Mouse (Mus musculus) layer of hippocampus, postnatal 14 days (tissue): ENCODE data around the gene Mfsd10. TPM values are rescaled to one million over a fixed set of nuclear protein-coding genes. Genes with fewer than 3 reads are reported as not detected.
A peak's percentile ranks its signal among the peaks of the same experiment; 100 is the strongest.

Experiments used
- DNase-seq, 2 experiments: peaks; one replicate each; pipeline ENCODE4 v3.0.0; 2021 to 2022; ENCODE audit warnings: low spot score in 2 of 2, mixed read lengths in 1 of 2
- long read RNA-seq, 2 experiments: library from polyadenylated mRNA; stranded (forward); transcript quantifications; one replicate each; pipeline ENCODE4 v2.0.0; 2021
- total RNA-seq, 2 experiments: library from RNA; stranded (reverse); gene quantifications; 2 replicates each; pipeline ENCODE4 v1.2.3; 2021

Gene Mfsd10
- 10 to 100 TPM; 38.0 to 41.7 TPM for total RNA-seq
- long read RNA-seq, experiment 1, transcript Mfsd10-202 (13 exons, 1,906 nt): minor isoform, 5 of 37 reads
- long read RNA-seq, experiment 1, transcript Mfsd10-201 (13 exons, 1,907 nt): major isoform, 7 of 37 reads
- long read RNA-seq, experiment 1, partial matches to known transcripts: 2 of 37 reads
- long read RNA-seq, experiment 1, other reads (novel, unspliced or antisense): 23 of 37 reads
- long read RNA-seq, experiment 2, transcript Mfsd10-201 (13 exons, 1,907 nt): major isoform, 10 of 47 reads
- long read RNA-seq, experiment 2, partial matches to known transcripts: 5 of 47 reads
- long read RNA-seq, experiment 2, other reads (novel, unspliced or antisense): 27 of 47 reads

DNA sequence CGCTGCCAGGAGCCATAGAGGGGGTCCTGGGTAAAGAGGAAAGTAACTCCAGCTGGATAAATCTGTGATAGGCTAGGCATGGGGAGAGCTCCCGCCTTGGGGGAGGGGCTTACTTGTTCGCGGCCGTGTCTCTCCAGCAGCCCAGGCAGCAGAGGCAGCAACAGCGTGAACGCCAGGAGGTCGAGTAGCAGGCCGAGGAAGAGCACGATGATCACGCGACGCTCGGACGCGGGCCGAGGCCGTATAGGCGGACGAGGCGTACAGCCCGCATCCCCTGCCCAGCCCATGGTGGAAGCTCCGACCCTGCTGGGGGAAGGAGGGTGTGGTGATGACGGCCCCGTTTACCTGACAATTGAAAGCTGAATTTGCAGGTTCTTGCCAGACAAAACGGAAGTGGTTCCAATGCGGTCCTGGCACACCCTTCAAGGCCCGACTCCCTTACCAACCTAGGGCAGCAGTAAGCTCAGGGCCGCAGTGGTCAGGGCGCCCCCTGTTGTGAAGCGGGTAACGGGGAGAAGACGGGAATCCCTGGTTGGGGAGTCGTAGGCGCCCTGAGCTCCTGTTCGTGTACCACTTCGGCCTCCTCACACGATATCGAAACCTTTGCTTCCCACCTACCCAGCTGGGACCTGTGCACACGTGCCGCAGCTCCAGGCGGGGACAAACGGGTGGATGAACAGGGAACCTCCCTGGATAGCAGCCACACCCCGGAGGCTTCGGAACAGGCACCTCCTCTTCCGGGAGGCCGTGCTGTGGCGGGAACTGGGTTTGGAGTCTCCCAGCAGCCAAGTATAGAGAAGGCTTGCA, at the start of gene Mfsd10:
Gene Mfsd10 (minus strand): TSS at position 732 of the 807 bp plus-strand sequence.
- DNase-seq: peak; percentile 79 to 85

DNA sequence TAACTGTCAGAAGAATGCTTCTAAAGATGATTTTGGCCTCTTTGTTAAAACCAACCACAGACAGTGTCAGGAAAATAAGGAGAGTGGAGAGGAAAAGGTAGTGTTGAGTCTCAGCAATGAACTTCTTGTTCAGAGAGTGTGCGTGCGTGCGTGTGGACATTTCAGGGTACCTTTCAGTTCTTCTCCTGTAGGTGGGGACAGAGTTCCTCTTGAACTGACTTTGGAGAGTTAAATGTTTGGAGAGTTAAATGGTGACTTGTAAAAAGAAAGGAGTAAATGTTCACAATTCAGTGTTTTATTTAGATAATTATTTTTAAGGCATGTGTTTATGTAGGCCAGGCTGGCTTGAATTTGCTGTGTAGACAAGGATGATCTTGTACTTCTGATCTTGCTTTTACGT, 33.3 kb upstream of the Mfsd10 start:
- no peak for DNase-seq

DNA sequence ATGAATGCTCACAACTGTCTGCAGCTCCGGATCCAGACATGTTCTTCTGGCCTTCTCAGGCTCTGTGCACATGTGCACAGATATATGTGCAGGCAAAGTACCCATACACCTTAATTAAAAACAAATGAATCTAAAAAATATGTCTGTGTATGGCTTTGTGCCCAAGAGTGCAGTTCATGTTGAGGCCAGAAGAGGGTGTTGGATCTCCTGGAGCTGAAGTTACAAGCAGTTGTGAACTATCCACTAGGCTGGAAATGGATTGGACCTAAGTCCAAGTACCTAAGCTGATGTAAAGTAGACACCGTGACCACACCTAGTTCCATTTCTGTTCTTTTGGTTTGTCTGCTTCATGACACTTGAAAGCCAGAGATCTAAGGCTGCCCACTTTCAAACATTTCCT, 32.5 kb upstream of the Mfsd10 start:
- DNase-seq: no peak

DNA sequence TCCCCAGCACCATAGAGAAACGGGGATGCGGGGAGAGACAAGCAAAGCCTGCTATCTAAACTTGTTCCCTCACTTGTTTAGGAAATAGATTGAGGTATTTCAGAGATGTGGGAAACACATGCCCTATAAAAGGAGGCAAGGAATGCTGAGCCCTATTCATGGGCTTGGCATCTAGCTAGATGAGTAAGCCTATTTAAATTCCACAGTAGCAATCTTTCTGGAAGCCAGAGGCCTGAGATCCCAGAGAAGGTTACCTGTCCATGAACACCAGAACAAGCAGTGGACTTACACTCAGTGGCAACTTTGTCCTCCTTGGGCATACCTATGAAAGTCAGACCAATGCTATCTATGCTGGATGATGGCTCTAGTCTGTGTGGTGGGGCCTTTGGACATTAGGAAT, 26.2 kb upstream of the Mfsd10 start:
- no peak for DNase-seq

DNA sequence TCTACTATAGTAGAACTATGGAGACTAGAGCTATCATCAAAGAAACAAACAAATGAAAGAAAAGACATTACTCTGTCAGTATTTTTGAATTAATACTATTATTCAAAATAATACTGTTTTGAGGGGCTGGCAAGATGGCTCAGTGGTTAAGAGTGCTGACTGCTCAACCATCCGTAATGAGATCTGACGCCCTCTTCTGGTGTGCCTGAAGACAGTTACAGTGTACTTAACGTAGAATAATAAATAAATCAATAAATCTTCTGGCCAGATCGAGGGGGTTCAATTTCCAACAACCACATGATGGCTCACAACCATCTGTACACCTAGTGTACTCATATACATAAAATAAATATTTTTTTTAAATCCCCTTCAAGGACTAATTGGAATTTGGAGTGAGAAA, 24.9 kb upstream of the Mfsd10 start:
- no peak for DNase-seq

DNA sequence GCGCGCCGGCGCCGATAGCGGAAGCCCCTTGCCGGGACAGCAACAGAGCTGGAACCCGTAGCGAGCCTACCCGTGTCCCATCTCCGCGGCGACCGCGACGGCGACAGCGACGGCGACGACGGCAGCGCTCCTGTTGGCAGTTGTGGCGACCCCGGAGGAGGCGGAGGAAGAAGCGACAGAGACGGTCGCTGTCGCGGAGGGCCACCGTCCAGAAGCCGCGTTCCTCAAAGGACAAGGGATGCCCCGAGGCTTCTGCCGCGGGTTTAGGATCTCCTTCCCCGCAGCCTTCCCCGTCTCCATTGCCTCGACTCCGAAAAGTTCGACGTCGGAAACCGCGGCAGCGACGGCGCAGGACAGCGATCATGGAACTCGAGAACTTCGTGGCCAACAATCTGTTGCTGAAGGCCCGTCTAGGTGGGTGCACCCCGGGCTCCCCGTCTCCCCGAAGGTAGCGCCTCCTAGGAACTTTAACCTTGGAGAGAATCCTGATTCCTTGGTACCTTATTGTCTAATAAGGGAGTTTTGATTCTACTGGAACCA, 23.6 kb upstream of the Mfsd10 start:
- DNase-seq: no peak

DNA sequence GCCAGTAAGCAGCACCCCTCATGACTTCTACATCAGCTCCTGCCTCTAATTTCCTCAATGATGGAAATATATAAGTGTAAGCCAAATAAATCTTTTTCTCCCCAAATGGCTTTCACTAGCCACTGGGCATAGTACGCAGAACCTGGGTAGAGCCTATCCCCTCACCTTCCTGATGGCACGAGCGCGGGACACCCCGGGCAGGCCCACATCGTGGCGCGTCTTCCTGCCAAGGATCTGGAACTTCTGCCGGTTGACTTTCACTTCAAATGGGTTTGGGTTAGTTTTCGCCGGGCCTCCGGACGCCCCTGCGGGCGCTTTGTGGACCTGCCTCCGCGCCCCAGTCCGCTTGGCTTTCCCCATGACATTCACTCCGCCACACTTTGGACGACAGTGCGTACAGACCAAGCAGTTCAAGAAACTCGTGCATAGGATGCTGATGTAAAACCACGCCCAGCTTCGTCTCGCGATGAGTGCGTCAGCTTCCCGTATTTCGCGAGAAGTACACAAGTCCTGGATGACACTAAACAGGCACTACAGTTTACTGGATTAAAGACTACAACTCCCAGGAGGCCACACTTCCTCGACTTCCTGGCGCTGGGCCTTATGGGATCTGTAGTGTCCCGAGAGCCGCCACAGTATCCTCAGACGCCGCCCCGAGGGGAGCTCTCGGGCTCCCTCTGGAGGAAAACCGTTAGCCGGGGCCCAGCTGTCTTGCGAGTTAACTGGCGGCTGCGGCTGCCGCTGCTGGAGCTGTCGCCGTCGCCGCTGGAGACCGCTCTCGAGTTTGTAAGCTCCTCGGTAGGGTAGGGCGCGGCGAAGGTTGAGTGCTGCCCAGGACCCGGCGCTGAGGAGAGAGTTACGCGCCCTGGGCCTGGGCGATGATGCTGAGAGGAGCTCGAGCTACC, 22.9 kb upstream of the Mfsd10 start, which contains the start of the genes Nop14 and Grk4:
Gene Nop14 (minus strand): TSS at position 463 of the 905 bp plus-strand sequence.
Gene Grk4 (plus strand): TSS at position 694 of the 905 bp plus-strand sequence.
- DNase-seq: peak; percentile 99 to 100

DNA sequence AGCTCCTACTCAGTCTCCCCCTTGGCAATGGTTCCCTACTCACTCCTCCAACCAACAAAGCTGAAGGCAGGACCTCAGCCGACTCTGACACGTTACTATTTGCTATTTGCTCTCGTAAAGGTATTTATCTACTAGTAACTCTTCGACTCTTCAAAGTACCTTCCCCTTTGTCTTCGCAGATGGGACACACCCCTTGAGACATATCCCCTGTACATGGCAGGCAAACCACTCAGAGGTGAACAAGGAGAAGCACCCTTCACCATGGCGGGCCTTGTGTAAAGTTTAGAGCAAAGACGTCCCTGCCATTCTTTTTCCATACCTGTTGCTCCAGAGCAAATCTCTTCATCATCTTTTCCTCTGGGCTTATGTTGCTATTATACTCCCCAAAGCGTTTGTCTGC, 20.5 kb upstream of the Mfsd10 start:
- no peak for DNase-seq

DNA sequence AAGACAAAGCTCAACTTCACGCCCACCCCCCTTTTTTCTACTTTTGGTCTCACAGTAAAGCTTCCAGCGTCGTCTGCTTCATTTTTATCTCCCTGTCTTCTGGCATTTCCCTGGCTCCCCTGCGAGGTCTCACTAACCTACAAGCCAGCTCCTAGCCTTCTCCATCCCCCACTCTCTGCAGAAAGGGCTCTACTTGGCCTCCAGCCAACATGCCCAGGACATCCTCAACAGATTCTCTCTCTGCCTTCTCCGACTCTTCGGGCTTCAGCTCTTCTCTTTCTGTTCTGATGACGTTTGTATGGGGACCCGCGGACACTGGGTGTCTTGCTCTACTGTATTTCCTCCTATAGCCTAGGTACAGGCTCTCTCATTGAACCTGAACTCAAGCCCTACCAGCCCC, 17.9 kb upstream of the Mfsd10 start:
- no peak for DNase-seq

DNA sequence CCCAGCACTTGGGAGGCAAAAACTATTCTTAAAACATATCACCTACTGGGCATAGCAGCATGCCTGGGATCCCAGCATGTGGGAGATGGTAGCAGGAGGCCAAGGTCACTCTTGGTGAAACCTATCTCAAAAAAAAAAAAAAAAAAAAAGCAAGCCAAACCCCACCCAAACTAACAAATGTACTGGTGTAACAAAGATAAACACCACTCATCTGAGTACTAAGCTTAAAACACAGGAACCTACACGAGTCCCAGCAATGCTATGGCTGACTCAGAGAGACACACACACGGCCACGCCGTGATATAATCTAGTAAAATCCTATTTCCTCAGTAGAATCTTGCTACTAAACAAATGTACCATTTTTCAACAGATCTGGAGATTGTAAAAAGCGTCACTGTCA, 15.9 kb upstream of the Mfsd10 start:
- DNase-seq: no peak

DNA sequence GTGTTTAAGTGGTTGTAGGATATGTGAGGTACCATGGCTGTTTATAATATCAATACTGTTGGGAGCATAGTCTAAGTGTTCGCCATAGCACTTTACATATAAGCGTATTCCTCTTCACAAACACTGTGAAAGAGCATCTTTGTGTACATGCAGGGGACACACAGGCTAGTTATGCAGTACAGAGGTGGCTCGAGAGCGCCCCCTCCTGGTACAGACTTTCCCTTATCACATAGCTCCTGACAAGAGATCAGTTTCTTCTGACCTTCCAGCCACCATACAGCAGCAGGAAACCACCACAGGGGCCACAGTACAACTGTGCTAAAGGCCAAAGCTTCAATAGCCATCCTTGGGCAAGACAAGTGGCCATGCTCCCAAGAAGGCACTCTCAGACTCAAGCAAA, 10.6 kb upstream of the Mfsd10 start:
- peak; percentile 35 to 40 for DNase-seq

DNA sequence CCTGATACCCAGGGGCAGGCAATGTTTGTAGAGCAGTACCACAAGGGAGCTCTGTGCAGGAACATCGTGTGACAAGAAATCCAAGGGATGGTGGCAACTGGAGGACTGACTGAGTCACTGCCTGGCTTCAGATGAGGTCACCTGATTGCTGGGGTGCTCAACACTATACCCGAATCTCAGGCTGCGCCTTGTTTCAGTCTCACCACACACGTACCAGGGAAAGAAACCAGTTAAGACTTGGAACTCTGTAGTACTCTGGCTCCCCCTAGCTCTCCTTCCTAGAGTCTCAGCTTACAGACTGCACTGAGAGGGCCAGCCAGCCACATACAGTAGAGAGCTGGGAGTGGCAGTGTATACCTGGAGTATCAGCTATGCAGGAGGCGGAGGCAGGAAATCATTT, 5.9 kb upstream of the Mfsd10 start:
- peak; percentile 27 to 60 for DNase-seq

DNA sequence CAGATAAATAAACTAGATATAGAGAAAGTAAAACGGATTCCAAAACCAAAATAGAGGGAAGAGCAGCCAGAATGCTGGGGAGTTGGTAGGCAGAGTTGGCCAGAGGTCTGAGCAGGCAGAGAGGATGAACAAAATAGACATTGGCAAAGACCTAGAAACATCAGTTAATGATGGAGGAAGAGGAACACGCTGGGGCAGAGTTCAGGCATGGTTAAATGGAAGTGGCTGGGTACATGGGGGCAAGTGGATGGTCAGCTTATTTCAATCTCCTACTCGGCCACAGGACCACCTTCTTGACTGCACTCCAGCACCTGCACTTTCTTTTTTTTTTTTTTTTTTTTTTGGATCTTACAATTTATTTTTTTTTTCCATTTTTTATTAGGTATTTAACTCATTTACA, 5.0 kb upstream of the Mfsd10 start:
- DNase-seq: no peak

DNA sequence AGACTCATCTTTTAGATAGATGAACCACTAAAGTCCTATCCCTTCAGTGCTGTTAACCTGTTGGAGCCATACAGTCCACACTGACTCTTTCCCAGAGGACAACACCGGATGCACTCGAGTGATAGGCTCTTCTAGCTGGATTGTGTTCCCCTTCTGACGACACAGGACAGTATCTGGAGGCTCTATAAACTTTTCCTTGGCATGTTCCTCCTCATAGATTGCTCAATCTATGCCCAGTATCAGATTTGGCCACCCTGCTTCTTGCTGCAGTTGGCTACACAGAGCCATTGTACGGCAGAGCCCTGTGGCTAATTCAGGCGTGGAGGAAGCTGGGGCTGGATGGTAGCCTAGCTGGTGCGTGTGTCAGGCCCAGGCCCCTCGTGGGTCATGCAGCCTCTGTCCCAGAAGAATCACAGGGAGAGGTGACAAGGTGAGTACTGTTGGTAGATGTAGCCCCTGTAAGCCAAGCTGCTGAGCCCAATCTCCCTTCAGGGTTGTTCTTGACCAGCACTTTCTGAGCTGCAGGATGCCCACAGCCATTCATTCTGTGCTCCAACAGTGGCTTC, 662 bp upstream of the Mfsd10 start:
- no peak for DNase-seq

DNA sequence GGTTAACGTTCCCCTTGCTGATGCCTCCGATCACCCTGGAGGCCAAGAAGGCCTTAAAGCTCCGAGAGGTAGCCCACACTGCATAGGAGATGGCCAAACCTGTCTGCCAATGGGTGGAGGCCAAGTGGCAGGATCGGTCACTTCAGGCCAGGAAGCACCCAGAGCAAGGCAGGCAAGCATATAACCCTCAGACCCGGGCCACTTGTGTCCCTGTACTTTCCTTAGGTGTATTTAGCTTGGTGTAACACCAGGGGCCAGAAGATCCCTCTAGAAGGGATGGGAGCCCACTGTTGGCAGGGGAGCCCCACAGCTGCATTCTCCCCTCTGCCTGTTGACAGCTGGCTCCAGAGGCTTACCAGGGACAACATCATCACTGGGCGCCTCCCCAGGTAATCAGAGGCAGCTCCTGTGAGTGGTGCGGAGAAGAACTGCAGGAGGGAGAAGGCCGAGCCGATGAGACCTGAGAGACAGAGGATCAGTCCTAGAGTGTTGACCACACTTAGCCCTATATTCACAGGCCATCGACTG, 1.3 kb downstream of the Mfsd10 start:
- no peak for DNase-seq

DNA sequence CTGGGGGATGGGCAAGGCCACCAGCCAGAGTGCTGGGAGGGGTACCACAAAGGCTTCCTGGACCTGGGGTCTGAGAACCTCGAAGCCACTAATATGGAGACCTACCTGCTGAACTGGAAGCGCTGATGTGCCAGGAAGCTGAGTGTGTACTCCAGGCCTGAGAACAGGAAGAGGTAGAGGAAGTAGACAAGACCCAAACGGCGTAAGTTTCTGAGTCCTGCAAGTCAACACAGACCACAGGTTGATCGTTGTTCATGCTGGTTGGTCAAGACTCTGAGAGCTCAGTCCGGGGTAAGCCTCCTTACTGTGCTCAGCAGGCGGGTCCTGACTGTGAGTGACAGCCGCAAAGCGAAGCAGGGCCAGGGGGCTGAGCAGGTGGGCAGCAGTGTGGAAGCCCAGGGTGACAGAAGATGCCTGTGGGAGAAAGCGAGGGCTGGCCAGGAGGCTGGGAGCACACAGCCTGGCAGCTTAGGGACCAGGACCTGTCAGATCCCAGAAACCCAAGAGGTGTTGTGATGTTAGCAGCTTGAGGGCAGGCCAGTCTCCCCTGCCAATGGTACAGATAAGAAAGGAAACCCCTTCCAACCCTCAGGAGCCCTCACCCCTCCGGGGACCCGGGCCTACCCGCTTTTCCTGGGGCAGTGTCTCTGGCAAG, 2.1 kb downstream of the Mfsd10 start:
- DNase-seq: no peak

DNA sequence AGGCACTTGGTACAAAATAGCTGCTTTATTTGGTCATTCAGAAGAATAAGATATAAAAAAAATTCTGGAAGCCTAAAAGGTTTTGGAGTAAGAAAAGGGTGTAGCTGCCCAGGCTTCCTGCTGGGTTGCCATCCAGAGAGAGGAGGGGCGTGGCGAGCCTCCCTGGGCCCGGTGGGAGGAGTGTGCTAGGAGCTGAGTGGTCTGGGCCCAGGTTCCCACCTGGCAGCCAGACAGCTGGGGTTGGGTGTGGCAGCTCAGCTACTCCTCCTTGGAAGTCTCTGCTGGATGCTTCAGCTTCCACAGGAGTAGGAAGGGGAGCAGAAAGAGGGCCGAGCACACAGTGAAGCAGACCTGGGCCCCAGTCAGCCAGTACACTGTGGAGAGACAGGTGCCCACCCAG, 3.4 kb downstream of the Mfsd10 start:
- DNase-seq: no peak

DNA sequence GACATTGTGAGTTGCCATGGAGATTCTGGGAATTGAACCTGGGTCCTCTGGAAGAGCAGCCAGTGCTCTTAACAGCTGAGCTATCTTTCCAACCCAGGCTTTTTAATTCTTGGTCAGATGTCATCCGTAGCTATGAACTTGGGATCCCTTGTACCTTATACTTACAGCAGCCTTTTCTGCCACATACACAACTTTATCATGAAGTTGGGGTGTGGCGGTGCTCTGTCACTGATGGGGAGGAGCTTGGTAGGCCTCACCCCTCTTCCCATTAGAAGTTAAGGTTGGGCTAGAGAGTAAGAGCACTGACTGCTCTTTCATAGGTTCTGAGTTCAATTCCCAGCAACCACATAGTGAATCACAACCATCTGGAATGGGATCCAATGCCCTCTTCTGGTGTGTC, 4.0 kb downstream of the Mfsd10 start:
- DNase-seq: no peak

DNA sequence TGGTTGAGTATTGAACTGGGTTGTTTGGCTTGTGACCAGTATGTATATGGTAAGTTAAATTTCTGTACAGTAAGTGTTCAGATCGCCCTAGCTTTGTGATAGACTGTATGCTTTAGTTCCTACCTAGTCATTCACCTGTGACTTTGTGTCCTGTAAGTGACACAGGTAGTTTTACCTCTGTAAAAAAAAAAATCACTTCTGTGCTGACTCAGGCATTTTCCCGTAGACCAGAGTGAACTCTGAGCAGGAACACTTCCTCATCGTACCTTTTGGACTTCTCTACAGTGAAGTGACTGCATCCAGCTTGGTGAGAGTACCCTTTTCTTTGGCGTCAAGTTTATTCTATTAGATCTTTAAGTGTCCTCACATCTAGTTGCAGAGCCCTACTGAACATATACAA, 27.0 kb downstream of the Mfsd10 start:
- no peak for DNase-seq

DNA sequence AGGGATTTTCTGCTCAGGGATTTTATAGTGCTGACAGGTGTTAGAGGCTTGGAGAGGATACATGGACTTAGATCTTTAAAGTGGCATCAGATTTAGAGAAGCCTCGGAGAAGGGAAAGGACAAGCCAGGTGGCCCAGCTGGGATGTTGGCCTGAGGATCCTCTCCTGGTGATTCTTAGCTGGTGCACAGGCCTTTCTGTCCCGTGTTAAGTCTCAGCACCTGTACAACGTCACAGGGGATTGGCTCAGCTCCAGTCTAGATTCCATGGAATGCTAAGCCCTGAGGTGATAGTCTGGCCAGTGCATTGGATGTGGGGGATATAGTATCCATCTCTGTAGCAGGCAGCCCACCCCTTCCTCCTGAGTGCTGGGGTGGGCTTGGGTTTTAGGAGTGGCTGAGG, 28.8 kb downstream of the Mfsd10 start:
- no peak for DNase-seq
